Mouse (Mus musculus) MEL (cell line): ENCODE results near the gene Zdhhc7. TPM values are rescaled to one million over a fixed set of nuclear protein-coding genes. Genes with fewer than 3 reads are reported as not detected.

Experiments used
- DNase-seq: peaks from one replicate; pipeline ENCODE4 v3.0.0; 2011; ENCODE audit warnings: low read depth, low spot score
- H3K27ac ChIP-seq: 2 replicates; pipeline ENCODE4 v1.5.1; 2012; ENCODE audit warnings: low read depth, mild to moderate bottlenecking, control low read depth, low read length, moderate library complexity; ENCODE audit not compliant: control insufficient read depth
- H3K27me3 ChIP-seq, 2 experiments: fragments of 150-350 bp in 1 of 2; sonication (generic) in 1 of 2; 2 replicates each; pipeline ENCODE4 v1.6.1; 2012; ENCODE audit warnings: low read length in 2 of 2, mild to moderate bottlenecking in 2 of 2, improper control_type of control experiment in 1 of 2, moderate library complexity in 1 of 2; ENCODE audit not compliant: insufficient read depth in 2 of 2, control insufficient read depth in 1 of 2
- H3K36me3 ChIP-seq, 2 experiments: 2 replicates each; pipeline ENCODE4 v1.6.1; 2012 to 2014; ENCODE audit warnings: low read length in 2 of 2, improper control_type of control experiment in 1 of 2, inconsistent platforms in 1 of 2, mild to moderate bottlenecking in 1 of 2; ENCODE audit not compliant: insufficient read depth in 2 of 2, control insufficient read depth in 1 of 2
- H3K4me1 ChIP-seq, 2 experiments: fragments of 150-350 bp in 1 of 2; sonication (generic) in 1 of 2; 2 replicates each; pipeline ENCODE4 v1.6.1; 2012; ENCODE audit warnings: low read length in 2 of 2, improper control_type of control experiment in 1 of 2, mild to moderate bottlenecking in 1 of 2; ENCODE audit not compliant: insufficient read depth in 2 of 2, control insufficient read depth in 1 of 2
- H3K4me3 ChIP-seq, 2 experiments: fragments of 150-350 bp in 1 of 2; sonication (generic) in 1 of 2; 2 replicates each; pipeline ENCODE4 v1.5.1; 2012; ENCODE audit warnings: low read depth in 2 of 2, low read length in 2 of 2, mild to moderate bottlenecking in 2 of 2, moderate library complexity in 2 of 2, control low read depth in 1 of 2, improper control_type of control experiment in 1 of 2; ENCODE audit not compliant: control insufficient read depth in 1 of 2, insufficient read depth in 1 of 2
- H3K79me2 ChIP-seq: 2 replicates; pipeline ENCODE4 v1.6.1; 2012; ENCODE audit warnings: mild to moderate bottlenecking, low read length, moderate library complexity; ENCODE audit not compliant: control insufficient read depth, poor library complexity, insufficient read depth
- H3K9ac ChIP-seq: 2 replicates; pipeline ENCODE4 v1.6.1; 2012; ENCODE audit warnings: low read depth, mild to moderate bottlenecking, control low read depth, low read length, moderate library complexity; ENCODE audit not compliant: control insufficient read depth, poor library complexity, severe bottlenecking
- H3K9me3 ChIP-seq: fragments of 150-350 bp; sonication (generic); replicated peaks from 2 replicates; pipeline ENCODE4 v1.6.1; 2012; ENCODE audit warnings: mild to moderate bottlenecking, low read length, improper control_type of control experiment, moderate library complexity; ENCODE audit not compliant: insufficient read depth
- CHD2 ChIP-seq: IDR thresholded peaks from 2 replicates; pipeline ENCODE4 v1.6.1; 2011; ENCODE audit warnings: low read length, improper control_type of control experiment
- CTCF ChIP-seq, 3 experiments: IDR thresholded peaks in 2 of 3; conservative IDR thresholded peaks in 1 of 3; 2 replicates each; pipeline ENCODE4 v1.5.1; 2011 to 2012; ENCODE audit warnings: low read length in 3 of 3, low read depth in 2 of 3, mild to moderate bottlenecking in 2 of 3, improper control_type of control experiment in 1 of 3, inconsistent platforms in 1 of 3, mixed read lengths in 1 of 3, moderate library complexity in 1 of 3; ENCODE audit not compliant: control insufficient read depth in 1 of 3, insufficient read depth in 1 of 3, poor library complexity in 1 of 3, severe bottlenecking in 1 of 3
- E2F4 ChIP-seq: IDR thresholded peaks from 2 replicates; pipeline ENCODE4 v1.6.1; 2011; ENCODE audit warnings: low read depth, low read length, improper control_type of control experiment, borderline replicate concordance
- ELF1 ChIP-seq: IDR thresholded peaks from 2 replicates; pipeline ENCODE4 v1.6.1; 2014; ENCODE audit warnings: low read depth, mild to moderate bottlenecking, inconsistent platforms, low read length, improper control_type of control experiment, moderate library complexity
- EP300 ChIP-seq, 2 experiments: IDR thresholded peaks; 2 replicates each; pipeline ENCODE4 v1.6.1; 2011; ENCODE audit warnings: improper control_type of control experiment in 2 of 2, low read length in 2 of 2, low read depth in 1 of 2, mild to moderate bottlenecking in 1 of 2
- ETS1 ChIP-seq: IDR thresholded peaks from 2 replicates; pipeline ENCODE4 v1.6.1; 2012; ENCODE audit warnings: low read depth, mild to moderate bottlenecking, inconsistent platforms, low read length, improper control_type of control experiment, moderate library complexity
- GATA1 ChIP-seq: IDR thresholded peaks from 2 replicates; pipeline ENCODE4 v1.6.1; 2011; ENCODE audit warnings: low read depth, low read length, improper control_type of control experiment
- HCFC1 ChIP-seq: IDR thresholded peaks from 2 replicates; pipeline ENCODE4 v1.6.1; 2012; ENCODE audit warnings: low read depth, mild to moderate bottlenecking, inconsistent platforms, low read length, improper control_type of control experiment, moderate library complexity
- KAT2A ChIP-seq: conservative IDR thresholded peaks from 2 replicates; pipeline ENCODE4 v1.6.1; 2012; ENCODE audit warnings: low read depth, low read length, improper control_type of control experiment, inconsistent platforms
- MAFK ChIP-seq: IDR thresholded peaks from 2 replicates; pipeline ENCODE4 v1.6.1; 2011; ENCODE audit warnings: low read depth, mild to moderate bottlenecking, low read length, improper control_type of control experiment, borderline replicate concordance
- MAX ChIP-seq: IDR thresholded peaks from 2 replicates; pipeline ENCODE4 v1.6.1; 2011; ENCODE audit warnings: low read length, improper control_type of control experiment
- MAZ ChIP-seq: IDR thresholded peaks from 2 replicates; pipeline ENCODE4 v1.6.1; 2012; ENCODE audit warnings: low read depth, mild to moderate bottlenecking, inconsistent platforms, low read length, improper control_type of control experiment
- MEF2A ChIP-seq: IDR thresholded peaks from 2 replicates; pipeline ENCODE4 v1.6.1; 2014; ENCODE audit warnings: low read depth, mild to moderate bottlenecking, inconsistent platforms, low read length, improper control_type of control experiment; ENCODE audit not compliant: poor library complexity, insufficient replicate concordance, severe bottlenecking; ENCODE audit errors: extremely low read depth
- MYB ChIP-seq: IDR thresholded peaks from 2 replicates; pipeline ENCODE4 v1.6.1; 2011; ENCODE audit warnings: mild to moderate bottlenecking, low read depth, low read length, improper control_type of control experiment
- MYC ChIP-seq: IDR thresholded peaks from 2 replicates; pipeline ENCODE4 v1.6.1; 2011; ENCODE audit warnings: low read depth, mild to moderate bottlenecking, low read length, improper control_type of control experiment, moderate library complexity
- NELFE ChIP-seq: IDR thresholded peaks from 2 replicates; pipeline ENCODE4 v1.6.1; 2011; ENCODE audit warnings: low read depth, low read length, improper control_type of control experiment
- POLR2AphosphoS2 ChIP-seq: IDR thresholded peaks from 2 replicates; pipeline ENCODE4 v1.6.1; 2011; ENCODE audit warnings: low read length, improper control_type of control experiment
- RCOR1 ChIP-seq: IDR thresholded peaks from 2 replicates; pipeline ENCODE4 v1.6.1; 2012; ENCODE audit warnings: low read depth, mild to moderate bottlenecking, inconsistent platforms, low read length, improper control_type of control experiment
- SIN3A ChIP-seq: IDR thresholded peaks from 2 replicates; pipeline ENCODE4 v1.6.1; 2012; ENCODE audit warnings: low read length, improper control_type of control experiment, inconsistent platforms
- SMC3 ChIP-seq: IDR thresholded peaks from 2 replicates; pipeline ENCODE4 v1.6.1; 2011; ENCODE audit warnings: low read depth, low read length, improper control_type of control experiment
- TAL1 ChIP-seq: IDR thresholded peaks from 2 replicates; pipeline ENCODE4 v1.6.1; 2012; ENCODE audit warnings: mild to moderate bottlenecking, inconsistent platforms, low read length, moderate library complexity, mixed read lengths
- TBP ChIP-seq: IDR thresholded peaks from 2 replicates; pipeline ENCODE4 v1.8.0; 2011; ENCODE audit warnings: low read depth, low read length, improper control_type of control experiment
- TCF12 ChIP-seq: IDR thresholded peaks from 2 replicates; pipeline ENCODE4 v1.6.1; 2014; ENCODE audit warnings: low read depth, mild to moderate bottlenecking, inconsistent platforms, low read length, improper control_type of control experiment, moderate library complexity
- UBTF ChIP-seq: IDR thresholded peaks from 2 replicates; pipeline ENCODE4 v1.6.1; 2012; ENCODE audit warnings: low read depth, mild to moderate bottlenecking, inconsistent platforms, low read length, improper control_type of control experiment, moderate library complexity, borderline replicate concordance; ENCODE audit not compliant: insufficient read depth
- USF1 ChIP-seq: IDR thresholded peaks from 2 replicates; pipeline ENCODE4 v1.6.1; 2014; ENCODE audit warnings: low read depth, mild to moderate bottlenecking, inconsistent platforms, low read length, improper control_type of control experiment, moderate library complexity
- ZC3H11A ChIP-seq: IDR thresholded peaks from 2 replicates; pipeline ENCODE4 v1.6.1; 2012; ENCODE audit warnings: low read depth, mild to moderate bottlenecking, inconsistent platforms, low read length, improper control_type of control experiment
- ZMIZ1 ChIP-seq: IDR thresholded peaks from 2 replicates; pipeline ENCODE4 v1.6.1; 2012; ENCODE audit warnings: low read depth, mild to moderate bottlenecking, inconsistent platforms, low read length, improper control_type of control experiment, moderate library complexity
- ZNF384 ChIP-seq: IDR thresholded peaks from 2 replicates; pipeline ENCODE4 v1.6.1; 2012; ENCODE audit warnings: low read depth, mild to moderate bottlenecking, inconsistent platforms, low read length, improper control_type of control experiment
- polyA plus RNA-seq, 2 experiments: library from polyadenylated mRNA; stranded (reverse) in 1 of 2; unstranded in 1 of 2; fragments of >175 nt in 1 of 2; fragments of >200 nt in 1 of 2; gene quantifications; 2 replicates each; pipeline versions ENCODE4 v1.2.1 to v1.2.4; 2012; ENCODE audit warnings: low replicate concordance in 2 of 2, low read depth in 1 of 2; ENCODE audit not compliant: insufficient read length in 2 of 2, insufficient read depth in 1 of 2, missing spikeins in 1 of 2
- total RNA-seq: library from RNA; depleted of rRNA; stranded (reverse); fragments of 300-350 nt; gene quantifications from 2 replicates; pipeline ENCODE4 v1.2.3, GENCODE M21; 2012

Gene Zdhhc7
- total and polyA plus RNA-seq, 3 experiments: 51.0 to 126 (median 54.4) TPM

- Histone ChIP-seq H3K27ac (no peak overlapping the region), H3K79me2 (no peaks in the 10 kb centered on the region), H3K27me3 (no peaks in the 10 kb centered on the region), H3K4me3 (no peak overlapping the region), H3K4me1 (no peaks in the 10 kb centered on the region), H3K36me3 (no peaks in the 10 kb centered on the region), H3K9ac (no peak overlapping the region), H3K9me3 (no peaks in the 10 kb centered on the region)
- no peak for DNase-seq
- TF ChIP-seq MYB: no peak
- no peak for TF ChIP-seq ELF1
- TF ChIP-seq CHD2: no peak
- no peak for TF ChIP-seq RCOR1
- no peak for TF ChIP-seq MAZ
- no peak for TF ChIP-seq EP300 (IDR thresholded peaks at IDR 0.05; ENCODE audit: low read depth in 1 of 2, low read length in 2 of 2)
- TF ChIP-seq ZNF384: no peak
- TF ChIP-seq CTCF (IDR thresholded peaks at IDR 0.05 in 2 of 3, conservative IDR thresholded peaks at IDR 0.05 in 1 of 3; ENCODE audit: control insufficient read depth in 1 of 3, insufficient read depth in 1 of 3, low read depth in 2 of 3, low read length in 3 of 3, poor library complexity in 1 of 3, severe bottlenecking in 1 of 3): no peak
- no peak for TF ChIP-seq MEF2A
- TF ChIP-seq HCFC1: no peak
- TF ChIP-seq E2F4: no peak
- no peak for TF ChIP-seq ETS1
- TF ChIP-seq USF1: no peak
- no peak for TF ChIP-seq POLR2AphosphoS2
- TF ChIP-seq MAX: no peak
- TF ChIP-seq TBP: no peak
- no peak for TF ChIP-seq ZC3H11A
- no peak for TF ChIP-seq MYC
Measured at GRCm38 (mm10) chr8:120129547-120129946, 28.3 kb upstream of the Zdhhc7 start.

GRCm38 (mm10) chr8:120126357-120127161 is 25.3 kb upstream of the Zdhhc7 start:
- Histone ChIP-seq H3K9me3 (no peaks in the 10 kb centered on the region), H3K36me3 (no peaks in the 10 kb centered on the region), H3K79me2 (no peaks in the 10 kb centered on the region), H3K27ac (no peak overlapping the region), H3K4me3 (no peak overlapping the region), H3K9ac (no peak overlapping the region), H3K4me1 (no peaks in the 10 kb centered on the region), H3K27me3 (no peaks in the 10 kb centered on the region)
- TF ChIP-seq EP300 (IDR thresholded peaks at IDR 0.05; ENCODE audit: low read depth in 1 of 2, low read length in 2 of 2): no peak
- no peak for TF ChIP-seq ZC3H11A
- no peak for TF ChIP-seq NELFE
- TF ChIP-seq ZMIZ1: no peak
- no peak for TF ChIP-seq ELF1
- no peak for TF ChIP-seq TCF12
- TF ChIP-seq UBTF: no peak
- TF ChIP-seq KAT2A: no peak
- no peak for TF ChIP-seq TAL1
- no peak for TF ChIP-seq USF1
- TF ChIP-seq MYC: no peak
- no peak for TF ChIP-seq GATA1
- TF ChIP-seq HCFC1: no peak
- no peak for TF ChIP-seq TBP
- TF ChIP-seq ZNF384: no peak
- no peak for TF ChIP-seq E2F4
- TF ChIP-seq ETS1: no peak
- TF ChIP-seq MAFK: no peak
- no peak for TF ChIP-seq SIN3A
- TF ChIP-seq SMC3: no peak
- DNase-seq: no peak
